Mouse (Mus musculus): ENCODE measurements at regions not wholly inside any gene's neighbourhood (a gene's known extent, or its start where the extent isn't known, plus 50 kb on each side); places are given as distances from the start of the nearest gene placed in this dataset.
A peak's percentile ranks its signal among the peaks of the same experiment; 100 is the strongest.

- DNase-seq (ENCODE audit: extremely low spot score, low read depth, low spot score): no peak
Measured at GRCm38 (mm10) chr4:69898831-69899230, 511.4 kb downstream of the Cdk5rap2 start.

- DNase-seq (ENCODE audit: extremely low spot score, low read depth, low spot score): no peak
Measured at GRCm38 (mm10) chr4:69896111-69896510, 514.1 kb downstream of the Cdk5rap2 start.

GRCm38 (mm10) chr4:69892829-69893175, 517.4 kb downstream of the Cdk5rap2 start:
- no peak for DNase-seq (ENCODE audit: extremely low spot score, low read depth, low spot score)

GRCm38 (mm10) chr4:69891898-69892828, 518.1 kb downstream of the Cdk5rap2 start:
- DNase-seq (ENCODE audit: extremely low spot score, low read depth, low spot score): no peak

GRCm38 (mm10) chr4:69890655-69891054, 519.6 kb downstream of the Cdk5rap2 start:
- no peak for DNase-seq (ENCODE audit: extremely low spot score, low read depth, low spot score)

GRCm38 (mm10) chr4:69889931-69890634, 520.2 kb downstream of the Cdk5rap2 start:
- no peak for DNase-seq (ENCODE audit: extremely low spot score, low read depth, low spot score)

- no peak for DNase-seq (ENCODE audit: extremely low spot score, low read depth, low spot score)
Measured at GRCm38 (mm10) chr4:69876734-69877133, 533.5 kb downstream of the Cdk5rap2 start.

GRCm38 (mm10) chr4:69870638-69871037, 539.6 kb downstream of the Cdk5rap2 start:
- no peak for DNase-seq (ENCODE audit: extremely low spot score, low read depth, low spot score)

- DNase-seq (ENCODE audit: extremely low spot score, low read depth, low spot score): no peak
Measured at GRCm38 (mm10) chr4:69855001-69855400, 555.2 kb downstream of the Cdk5rap2 start.

GRCm38 (mm10) chr4:69852637-69853036, 557.6 kb downstream of the Cdk5rap2 start:
- DNase-seq (ENCODE audit: extremely low spot score, low read depth, low spot score): no peak

GRCm38 (mm10) chr4:69849423-69849822, 560.8 kb downstream of the Cdk5rap2 start:
- no peak for DNase-seq (ENCODE audit: extremely low spot score, low read depth, low spot score)

- no peak for DNase-seq (ENCODE audit: extremely low spot score, low read depth, low spot score)
Measured at GRCm38 (mm10) chr4:69839868-69840267, 570.4 kb downstream of the Cdk5rap2 start.

GRCm38 (mm10) chr4:69838940-69839339, 571.3 kb downstream of the Cdk5rap2 start:
- DNase-seq (ENCODE audit: extremely low spot score, low read depth, low spot score): no peak

GRCm38 (mm10) chr4:69824903-69825268, 585.4 kb downstream of the Cdk5rap2 start:
- no peak for DNase-seq (ENCODE audit: extremely low spot score, low read depth, low spot score)

GRCm38 (mm10) chr4:69824215-69824902, 585.9 kb downstream of the Cdk5rap2 start:
- no peak for DNase-seq (ENCODE audit: extremely low spot score, low read depth, low spot score)

- DNase-seq (ENCODE audit: extremely low spot score, low read depth, low spot score): peak; percentile 12
Measured at GRCm38 (mm10) chr4:69823311-69823940, 586.8 kb downstream of the Cdk5rap2 start.

GRCm38 (mm10) chr4:69818885-69819284, 591.4 kb downstream of the Cdk5rap2 start:
- DNase-seq (ENCODE audit: extremely low spot score, low read depth, low spot score): no peak

- no peak for DNase-seq (ENCODE audit: extremely low spot score, low read depth, low spot score)
Measured at GRCm38 (mm10) chr4:69785481-69786050, 624.7 kb downstream of the Cdk5rap2 start.

- no peak for DNase-seq (ENCODE audit: extremely low spot score, low read depth, low spot score)
Measured at GRCm38 (mm10) chr4:69781258-69781657, 629.0 kb downstream of the Cdk5rap2 start.

- no peak for DNase-seq (ENCODE audit: extremely low spot score, low read depth, low spot score)
Measured at GRCm38 (mm10) chr4:69761841-69762240, 648.4 kb downstream of the Cdk5rap2 start.

- DNase-seq (ENCODE audit: extremely low spot score, low read depth, low spot score): no peak
Measured at GRCm38 (mm10) chr4:69759596-69759995, 650.6 kb downstream of the Cdk5rap2 start.

Measured in hindlimb bud, embryonic 11.5 days (tissue).